Mouse (Mus musculus): ENCODE measurements around the gene Gan.

The Gan gene

DNA sequence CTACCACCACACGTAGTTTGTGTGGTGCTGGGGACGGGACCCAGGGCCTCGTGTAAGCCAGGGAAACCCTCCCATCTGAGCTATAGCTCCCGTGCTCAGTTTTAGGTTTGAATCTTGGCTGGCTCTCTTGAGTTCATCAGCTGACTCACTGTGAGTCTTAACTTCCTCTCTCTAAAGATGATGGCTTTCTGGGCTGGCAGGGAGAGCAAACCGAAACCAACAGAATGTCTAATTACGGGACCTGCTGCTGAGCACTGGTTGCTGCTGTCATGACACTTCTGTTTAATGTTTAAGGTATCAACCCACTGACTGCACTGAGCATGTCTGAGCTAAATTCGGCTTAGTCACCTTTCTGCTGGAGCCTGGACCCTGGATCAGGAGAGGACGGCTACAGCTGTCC lies 94.7 kb downstream of the Gan start:
- DNase-seq (ENCODE audit: low read depth, low spot score): peak; percentile 87

- DNase-seq (ENCODE audit: low read depth, low spot score): peak; percentile 40
These were observed 95.7 kb downstream of the Gan start for GRCm38 (mm10) chr8:117253390-117254269.

DNA sequence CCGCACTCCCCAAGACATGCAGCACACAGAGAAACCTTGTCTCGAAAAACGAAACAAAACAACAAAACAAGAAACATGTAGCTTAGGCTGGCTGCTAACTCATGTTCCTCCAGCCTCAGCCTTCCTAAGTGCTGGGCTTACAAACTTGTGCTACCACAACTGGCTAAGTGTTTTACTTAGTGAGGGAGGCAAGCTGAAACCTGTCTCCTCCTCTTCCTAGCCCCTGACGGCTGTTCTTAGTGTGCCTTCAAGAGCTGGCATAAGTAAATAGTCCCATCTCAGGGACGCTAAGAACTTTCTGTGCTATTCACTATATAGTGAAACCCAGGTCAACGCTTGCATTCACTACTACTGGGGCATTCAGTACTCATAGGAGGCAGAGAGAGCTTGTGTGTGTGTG lies 96.6 kb downstream of the Gan start:
- no peak for DNase-seq (ENCODE audit: low read depth, low spot score)

DNA sequence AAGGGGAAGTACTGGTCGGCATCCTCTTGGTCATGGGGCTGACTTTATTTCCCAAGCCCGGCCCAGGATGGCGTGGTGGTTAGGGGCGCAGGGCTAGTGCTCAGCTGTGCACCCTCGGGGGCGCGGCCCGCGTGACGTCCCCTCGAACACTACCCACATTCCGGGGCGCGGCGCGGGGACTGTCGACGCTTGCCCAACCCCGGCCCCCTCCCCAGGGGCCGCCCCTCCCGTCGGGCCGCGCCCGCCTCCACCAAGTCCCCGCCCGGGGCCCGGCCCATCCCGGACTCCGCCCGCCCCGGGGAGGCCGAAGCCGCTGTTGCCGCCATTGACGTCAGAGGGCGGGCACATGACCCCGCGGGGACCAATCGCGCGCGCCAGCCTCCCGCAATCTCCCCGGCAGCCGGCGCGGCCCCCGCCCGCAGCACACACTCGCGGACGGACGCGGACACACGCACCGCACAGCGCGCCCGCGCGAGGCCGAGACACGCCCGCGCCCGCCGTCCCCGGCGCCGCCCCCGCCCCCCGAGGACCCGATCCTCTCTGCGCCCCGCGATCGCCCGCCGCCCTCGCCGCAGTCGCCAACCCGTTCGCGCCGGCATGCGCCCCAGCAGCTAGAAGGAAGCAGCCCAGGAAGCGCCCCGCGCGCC lies 98.5 kb downstream of the Gan start:
- DNase-seq (ENCODE audit: low read depth, low spot score): peak; percentile 92

DNA sequence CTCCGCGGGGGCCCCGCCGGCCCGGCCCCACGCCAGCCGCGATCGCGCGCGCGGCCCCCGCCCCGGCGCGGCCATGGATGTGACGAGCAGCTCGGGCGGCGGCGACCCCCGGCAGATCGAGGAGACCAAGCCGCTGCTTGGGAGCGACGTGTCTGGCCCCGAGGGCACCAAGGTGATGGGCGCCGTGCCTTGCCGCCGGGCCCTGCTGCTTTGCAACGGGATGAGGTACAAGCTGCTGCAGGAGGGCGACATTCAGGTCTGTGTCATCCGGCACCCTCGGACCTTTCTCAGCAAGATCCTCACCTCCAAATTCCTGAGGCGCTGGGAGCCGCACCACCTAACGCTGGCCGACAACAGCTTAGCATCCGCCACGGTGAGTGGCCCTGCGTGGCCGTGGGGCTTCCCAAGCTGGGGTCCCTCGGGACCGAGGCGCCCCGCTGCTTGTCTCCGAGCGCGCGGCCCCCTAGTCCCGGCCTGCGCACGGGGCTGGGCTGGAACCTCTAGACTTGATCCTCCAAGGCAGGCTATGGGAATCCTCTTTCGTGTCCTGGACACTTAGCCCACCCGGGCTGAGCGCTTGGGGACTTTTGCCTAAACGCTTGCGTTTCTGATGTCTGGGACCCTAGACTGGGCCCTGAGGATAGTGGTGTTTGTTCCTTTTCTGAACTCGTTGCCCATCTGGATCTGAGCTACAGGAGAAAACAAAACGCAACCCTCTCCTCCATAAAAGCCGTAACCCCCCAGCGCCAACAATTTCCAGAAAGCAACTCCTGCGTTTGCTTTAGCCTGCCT lies 99.3 kb downstream of the Gan start, which contains the start of gene Cmip:
Cmip (plus strand) TSS at position 36 of the 792 bp plus-strand sequence.
- peak; percentile 72 for DNase-seq (ENCODE audit: low read depth, low spot score)

DNA sequence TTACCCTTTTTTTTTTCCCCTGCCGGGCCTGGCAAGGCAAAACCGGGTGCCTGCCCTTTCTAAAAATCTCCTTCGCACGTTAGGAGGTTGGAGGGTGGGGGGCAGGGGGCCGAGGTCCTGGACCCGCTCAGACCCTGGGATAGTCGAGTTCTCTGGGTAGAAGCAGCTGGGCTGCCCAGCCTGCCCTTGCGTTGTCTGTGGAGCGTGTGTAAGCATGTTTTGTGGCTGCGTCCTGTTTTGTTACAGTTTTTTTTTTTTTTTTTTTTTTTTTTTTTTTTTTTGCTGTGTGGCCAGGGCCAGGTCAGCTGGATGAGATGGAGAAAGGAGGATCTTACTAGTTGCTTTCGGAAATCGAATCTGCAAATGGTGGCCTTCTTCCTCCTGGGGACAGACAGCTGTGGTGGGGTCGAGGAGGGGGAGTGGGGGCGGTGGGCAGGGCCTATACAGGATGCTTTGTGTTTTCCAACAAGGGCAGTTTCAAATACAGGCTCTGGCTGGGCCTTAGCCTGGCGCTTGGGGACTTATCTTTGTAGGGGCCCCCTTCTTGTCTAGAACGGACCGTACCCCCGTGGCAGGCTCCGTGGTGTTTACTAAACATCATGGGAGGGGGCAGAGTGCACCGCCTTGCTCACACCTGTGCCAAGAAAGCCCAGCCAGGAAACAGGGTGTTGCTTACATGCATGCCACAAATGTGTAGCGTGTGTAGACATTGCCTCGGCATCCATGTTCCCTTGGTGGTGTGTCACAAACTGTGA lies 100.1 kb downstream of the Gan start:
- DNase-seq (ENCODE audit: low read depth, low spot score): peak; percentile 79

- DNase-seq (ENCODE audit: low read depth, low spot score): no peak
These were observed 100.7 kb downstream of the Gan start for GRCm38 (mm10) chr8:117258576-117259040.

- no peak for DNase-seq (ENCODE audit: low read depth, low spot score)
These were observed 101.6 kb downstream of the Gan start for GRCm38 (mm10) chr8:117259431-117260001.

GRCm38 (mm10) chr8:117260234-117260929 lies 102.4 kb downstream of the Gan start:
- no peak for DNase-seq (ENCODE audit: low read depth, low spot score)

DNA sequence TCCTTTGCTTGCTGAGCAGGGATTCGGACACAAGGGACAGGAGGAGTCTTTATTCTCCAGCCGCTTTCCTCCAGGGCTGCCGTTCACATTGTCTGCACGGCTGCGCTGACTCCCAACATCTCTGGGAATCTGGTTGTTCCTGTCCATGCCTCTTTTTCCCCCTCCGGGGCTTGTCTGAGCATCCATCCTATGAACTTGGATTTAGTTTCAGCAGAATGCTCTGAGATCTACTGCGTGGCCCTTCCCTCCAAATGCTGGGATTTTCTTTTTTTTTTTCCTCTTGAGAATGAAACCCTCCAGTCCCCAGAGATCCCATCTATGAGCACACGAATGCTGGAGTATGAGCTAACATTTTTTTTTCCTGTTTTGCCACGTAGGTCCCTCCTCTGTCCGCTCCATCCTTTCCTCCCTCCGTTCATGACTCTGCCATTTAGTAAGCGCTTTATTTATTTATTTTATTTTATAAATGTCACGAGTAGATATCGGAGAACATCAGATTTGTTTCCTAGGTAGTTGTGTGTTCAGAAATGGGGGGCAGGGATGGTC lies 103.1 kb downstream of the Gan start:
- no peak for DNase-seq (ENCODE audit: low read depth, low spot score)

DNA sequence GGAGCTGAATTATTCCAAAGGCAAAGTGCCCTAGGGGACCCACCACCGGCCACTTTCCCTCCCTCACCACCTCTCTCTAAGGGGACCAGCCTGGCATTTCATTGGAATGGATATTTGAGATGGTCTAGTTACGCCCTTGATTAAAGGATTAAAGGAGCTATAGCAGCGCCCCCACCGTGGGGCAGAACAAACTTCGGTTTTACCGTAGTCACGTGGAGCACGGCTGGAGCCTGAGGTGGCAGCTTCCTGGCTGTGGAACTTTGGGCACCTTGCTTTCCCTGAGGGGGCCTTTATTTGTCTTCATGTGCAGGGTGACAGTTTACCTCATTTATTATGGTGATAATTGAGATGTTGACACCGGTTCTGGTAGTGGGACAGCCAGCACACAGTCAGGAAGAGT lies 103.8 kb downstream of the Gan start:
- DNase-seq (ENCODE audit: low read depth, low spot score): no peak

DNA sequence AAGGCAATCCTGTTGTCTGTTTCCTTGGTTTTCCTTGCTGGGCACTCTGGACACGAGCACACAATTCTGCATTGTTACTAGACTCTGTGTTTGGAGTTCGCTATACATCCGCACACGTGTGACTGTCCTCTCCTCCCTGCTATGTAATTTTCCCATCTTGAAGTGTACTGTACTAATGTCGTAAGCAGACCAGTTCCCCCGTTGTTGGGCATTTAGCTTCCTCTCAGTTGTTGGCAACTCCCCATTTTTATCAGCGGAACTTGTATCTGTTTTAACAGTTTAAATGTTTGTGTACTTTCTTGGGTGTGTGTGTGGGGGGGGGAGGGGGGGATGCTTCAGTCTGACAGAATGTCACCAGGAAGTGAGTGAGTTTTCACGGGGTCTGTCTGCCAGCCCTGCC lies 104.8 kb downstream of the Gan start:
- no peak for DNase-seq (ENCODE audit: low read depth, low spot score)

DNA sequence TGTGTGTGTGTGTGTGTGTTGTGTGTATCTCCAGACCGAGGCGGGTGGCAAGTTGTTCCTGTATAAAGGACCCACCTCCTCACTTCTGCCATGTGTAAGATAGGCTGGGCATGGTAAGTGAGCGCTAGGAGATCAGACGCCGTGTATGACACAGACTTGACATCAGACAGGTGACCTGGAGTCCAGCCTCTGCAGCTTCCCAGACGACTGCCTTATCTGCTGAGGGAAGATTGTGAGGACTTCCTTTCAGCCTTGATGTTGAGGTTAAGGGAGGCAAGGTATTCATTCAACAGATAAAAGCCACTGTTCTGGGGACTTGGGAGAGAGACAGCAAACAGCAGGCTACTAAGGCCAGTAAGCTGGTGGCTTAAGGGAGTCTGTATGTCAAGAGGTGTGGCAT lies 105.5 kb downstream of the Gan start:
- no peak for DNase-seq (ENCODE audit: low read depth, low spot score)

- DNase-seq (ENCODE audit: low read depth, low spot score): no peak
These were observed 107.1 kb downstream of the Gan start for GRCm38 (mm10) chr8:117265079-117265478.
